Mouse (Mus musculus) heart, embryonic 14.5 days (tissue): ENCODE results near the gene Mfrp. TPM values are rescaled to one million over a fixed set of nuclear protein-coding genes. Genes with fewer than 3 reads are reported as not detected.

ENCODE experiments used
- ATAC-seq: fragments of 200-750 bp; cut with Nextera tagmentation; 2 replicates; pipeline ENCODE4 v1.8.0; 2017; ENCODE audit warnings: low read depth, moderate TSS enrichment; ENCODE audit not compliant: insufficient number of reproducible peaks, insufficient read depth, low FRiP score
- H3K27ac ChIP-seq, 2 experiments: fragments of 200-500 bp in 1 of 2; fragments of 300-500 bp in 1 of 2; sonication (generic) in 1 of 2; replicated peaks in 1 of 2; 2 replicates each; pipeline ENCODE4 v1.5.1; 2012 to 2014; ENCODE audit warnings: low read depth in 2 of 2, low read length in 2 of 2, control low read depth in 1 of 2, mild to moderate bottlenecking in 1 of 2, mixed read lengths in 1 of 2; ENCODE audit not compliant: control insufficient read depth in 1 of 2, insufficient read depth in 1 of 2
- H3K27me3 ChIP-seq: fragments of 300-500 bp; sonication (generic); 2 replicates; pipeline ENCODE4 v1.6.1; 2014; ENCODE audit warnings: mild to moderate bottlenecking, low read length, control low read depth; ENCODE audit not compliant: control insufficient read depth, insufficient read depth
- H3K36me3 ChIP-seq: fragments of 300-500 bp; sonication (generic); 2 replicates; pipeline ENCODE4 v1.6.1; 2014; ENCODE audit warnings: mild to moderate bottlenecking, control low read depth, low read length, mixed read lengths; ENCODE audit not compliant: control insufficient read depth, insufficient read depth
- H3K4me1 ChIP-seq, 2 experiments: fragments of 200-500 bp in 1 of 2; fragments of 300-500 bp in 1 of 2; sonication (generic) in 1 of 2; 2 replicates each; pipeline ENCODE4 v1.6.1; 2012 to 2014; ENCODE audit warnings: low read length in 2 of 2, control low read depth in 1 of 2, mixed read lengths in 1 of 2; ENCODE audit not compliant: control insufficient read depth in 2 of 2, insufficient read depth in 2 of 2
- H3K4me2 ChIP-seq: fragments of 300-500 bp; sonication (generic); 2 replicates; pipeline ENCODE4 v1.6.1; 2014; ENCODE audit warnings: mild to moderate bottlenecking, low read length
- H3K4me3 ChIP-seq, 2 experiments: fragments of 200-500 bp in 1 of 2; fragments of 300-500 bp in 1 of 2; sonication (generic) in 1 of 2; 2 replicates each; pipeline ENCODE4 v1.5.1; 2012 to 2014; ENCODE audit warnings: low read length in 2 of 2, mild to moderate bottlenecking in 2 of 2, control low read depth in 1 of 2, low read depth in 1 of 2, moderate library complexity in 1 of 2; ENCODE audit not compliant: control insufficient read depth in 1 of 2, insufficient read depth in 1 of 2
- H3K9ac ChIP-seq: fragments of 300-500 bp; sonication (generic); 2 replicates; pipeline ENCODE4 v1.6.1; 2014; ENCODE audit warnings: mild to moderate bottlenecking, low read length
- H3K9me3 ChIP-seq: fragments of 300-500 bp; sonication (generic); 2 replicates; pipeline ENCODE4 v1.6.1; 2016; ENCODE audit warnings: low read length, control low read depth; ENCODE audit not compliant: control insufficient read depth
- WGBS: fragments of 180-500 bp; shearing (Covaris S2); extraction: QIAGEN DNeasy Blood & Tissue Kit; methylation state at CpG from one replicate; pipeline ENCODE4 v1.1.7; 2014; 5-methylcytosine and 5-hydroxymethylcytosine counted together
- polyA plus RNA-seq: library from polyadenylated mRNA; unstranded; fragments of >200 nt; fragmentation: Nextera tagmentation; extraction: Ambion mirVana; gene quantifications from 2 replicates; pipeline ENCODE4 v1.2.1, GENCODE M21; 2014

Mfrp gene
- polyA plus RNA-seq, 1 experiment from 2014 or later = not detected

- WGBS = 36% methylated on average over 24 of the region's 24 CpGs
- ATAC-seq = peak; percentile 47; the same call in 1 of the 2 replicates
- Histone ChIP-seq H3K4me2 (no peak overlapping the region), H3K9me3 (no peaks in the 10 kb centered on the region), H3K4me1 (peaks cover 24 to 33% of the 10 kb centered on the region in 2 experiments), H3K4me3 (no peak overlapping the region), H3K27ac (peak overlapping the region; percentile 35 to 47; a peak in 3 of 4 replicates), H3K27me3 (no peaks in the 10 kb centered on the region), H3K9ac (no peak overlapping the region), H3K36me3 (peaks cover 60% of the 10 kb centered on the region)
Measured at GRCm38 (mm10) chr9:44093612-44094503, 7.7 kb upstream of the Mfrp start.

GRCm38 (mm10) chr9:44094737-44095136 is 6.8 kb upstream of the Mfrp start:
- H3K27ac ChIP-seq = 0 out of 4 replicates have a peak overlapping the region, but pooled peaks of 1 of the 2 experiments have one; percentile 19
- no peaks in the 10 kb centered on the region for H3K27me3 ChIP-seq
- H3K4me3 ChIP-seq = no peak overlapping the region
- no peak overlapping the region for H3K4me2 ChIP-seq
- no peak overlapping the region for H3K9ac ChIP-seq
- peaks cover 15 to 24% of the 10 kb centered on the region in 2 experiments for H3K4me1 ChIP-seq
- H3K36me3 ChIP-seq = peaks cover 52% of the 10 kb centered on the region
- no peaks in the 10 kb centered on the region for H3K9me3 ChIP-seq
- ATAC-seq = no peak
- 70% methylated on average over 3 of the region's 3 CpGs for WGBS

GRCm38 (mm10) chr9:44095781-44096180 is 5.7 kb upstream of the Mfrp start:
- Histone ChIP-seq H3K27me3 (no peaks in the 10 kb centered on the region), H3K4me2 (no peak overlapping the region), H3K4me1 (peaks cover 12 to 19% of the 10 kb centered on the region in 2 experiments), H3K4me3 (no peak overlapping the region), H3K27ac (peak overlapping the region; percentile 90 to 95), H3K9ac (no peak overlapping the region), H3K9me3 (no peaks in the 10 kb centered on the region), H3K36me3 (peaks cover 41% of the 10 kb centered on the region)
- 91% methylated on average over 9 of the region's 9 CpGs for WGBS
- no peak for ATAC-seq

- peak overlapping the region; percentile 90 to 95 for H3K27ac ChIP-seq
- ATAC-seq = peak; percentile 34; the same call in 1 of the 2 replicates
- no peak overlapping the region for H3K4me2 ChIP-seq
- peak overlapping the region; percentile 35; the same call in 1 of the 2 replicates for H3K9ac ChIP-seq
- H3K9me3 ChIP-seq = no peaks in the 10 kb centered on the region
- peaks cover 34% of the 10 kb centered on the region for H3K36me3 ChIP-seq
- no peak overlapping the region for H3K4me3 ChIP-seq
- H3K4me1 ChIP-seq = peaks cover 12 to 19% of the 10 kb centered on the region in 2 experiments
- no peaks in the 10 kb centered on the region for H3K27me3 ChIP-seq
- 20% methylated on average over 9 of the region's 9 CpGs for WGBS
Measured at GRCm38 (mm10) chr9:44096536-44096935, 5.0 kb upstream of the Mfrp start.

- no peak overlapping the region for H3K9ac ChIP-seq
- no peaks in the 10 kb centered on the region for H3K9me3 ChIP-seq
- H3K27ac ChIP-seq = no peak overlapping the region
- peaks cover 15 to 36% of the 10 kb centered on the region in 2 experiments for H3K4me1 ChIP-seq
- peaks cover 30% of the 10 kb centered on the region for H3K36me3 ChIP-seq
- no peaks in the 10 kb centered on the region for H3K27me3 ChIP-seq
- ATAC-seq = no peak
- H3K4me3 ChIP-seq = no peak overlapping the region
- WGBS = 90% methylated on average over 7 of the region's 7 CpGs
- no peak overlapping the region for H3K4me2 ChIP-seq
Measured at GRCm38 (mm10) chr9:44104881-44105280, 3.4 kb downstream of the Mfrp start.

GRCm38 (mm10) chr9:44105781-44106180 is 4.3 kb downstream of the Mfrp start:
- no peaks in the 10 kb centered on the region for H3K9me3 ChIP-seq
- H3K4me3 ChIP-seq = no peak overlapping the region
- H3K4me1 ChIP-seq = peaks cover 20 to 45% of the 10 kb centered on the region in 2 experiments
- no peak overlapping the region for H3K9ac ChIP-seq
- H3K27me3 ChIP-seq = no peaks in the 10 kb centered on the region
- ATAC-seq = no peak
- 76% methylated on average over 10 of the region's 10 CpGs for WGBS
- no peak overlapping the region for H3K27ac ChIP-seq
- H3K4me2 ChIP-seq = no peak overlapping the region
- H3K36me3 ChIP-seq = peaks cover 34% of the 10 kb centered on the region

- Histone ChIP-seq H3K36me3 (peaks cover 34% of the 10 kb centered on the region), H3K4me1 (peaks cover 20 to 45% of the 10 kb centered on the region in 2 experiments), H3K27me3 (no peaks in the 10 kb centered on the region), H3K27ac (0 out of 4 replicates have a peak overlapping the region, but pooled peaks of 1 of the 2 experiments have one; percentile 41), H3K9ac (no peak overlapping the region), H3K9me3 (no peaks in the 10 kb centered on the region), H3K4me2 (no peak overlapping the region), H3K4me3 (no peak overlapping the region)
- ATAC-seq = no peak
- WGBS = 89% methylated on average over 7 of the region's 7 CpGs
Measured at GRCm38 (mm10) chr9:44106182-44106581, 4.7 kb downstream of the Mfrp start.
